Mouse (Mus musculus) kidney, embryonic 16.5 days (tissue): ENCODE results near the gene Tex14. TPM values are rescaled to one million over a fixed set of nuclear protein-coding genes. Genes with fewer than 3 reads are reported as not detected.

Source experiments
- ATAC-seq: fragments of 200-750 bp; cut with Nextera tagmentation; 2 replicates; pipeline ENCODE4 v1.8.0; 2017; ENCODE audit warnings: moderate TSS enrichment; ENCODE audit not compliant: low FRiP score, low TSS enrichment
- H3K27ac ChIP-seq: fragments of 300-500 bp; sonication (generic); 2 replicates; pipeline ENCODE4 v1.5.1; 2014; ENCODE audit warnings: low read length
- H3K27me3 ChIP-seq: fragments of 300-500 bp; sonication (generic); 2 replicates; pipeline ENCODE4 v1.6.1; 2014; ENCODE audit warnings: low read length, control low read depth, mixed read lengths; ENCODE audit not compliant: insufficient read depth
- H3K36me3 ChIP-seq: fragments of 300-500 bp; sonication (generic); 2 replicates; pipeline ENCODE4 v1.6.1; 2014; ENCODE audit warnings: low read length, control low read depth, mixed read lengths; ENCODE audit not compliant: insufficient read depth
- H3K4me1 ChIP-seq: fragments of 300-500 bp; sonication (generic); 2 replicates; pipeline ENCODE4 v1.6.1; 2014; ENCODE audit warnings: low read length, control low read depth, mixed read lengths; ENCODE audit not compliant: insufficient read depth
- H3K4me2 ChIP-seq: fragments of 300-500 bp; sonication (generic); replicated peaks from 2 replicates; pipeline ENCODE4 v1.6.1; 2014; ENCODE audit warnings: low read depth, low read length
- H3K4me3 ChIP-seq: fragments of 300-500 bp; sonication (generic); 2 replicates; pipeline ENCODE4 v1.5.1; 2014; ENCODE audit warnings: mild to moderate bottlenecking, low read length
- H3K9ac ChIP-seq: fragments of 300-500 bp; sonication (generic); replicated peaks from 2 replicates; pipeline ENCODE4 v1.6.1; 2014; ENCODE audit warnings: low read length
- H3K9me3 ChIP-seq: fragments of 300-500 bp; sonication (generic); 2 replicates; pipeline ENCODE4 v1.6.1; 2016; ENCODE audit warnings: low read length, control low read depth
- WGBS: fragments of 180-500 bp; shearing (Covaris S2); extraction: QIAGEN DNeasy Blood & Tissue Kit; methylation state at CpG from one replicate; pipeline ENCODE4 v1.1.7; 2014; 5-methylcytosine and 5-hydroxymethylcytosine counted together
- polyA plus RNA-seq: library from polyadenylated mRNA; unstranded; fragments of >200 nt; fragmentation: Nextera tagmentation; extraction: Ambion mirVana; gene quantifications from 2 replicates; pipeline ENCODE4 v1.2.1, GENCODE M21; 2015

Gene Tex14
- 0.31 and 0.76 TPM in 2 replicates for polyA plus RNA-seq

GRCm38 (mm10) chr11:87404876-87405275 lies at the start of gene Tex14, which contains the start of gene Rad51c:
TSS of gene Tex14 (plus strand) at chr11:87405065.
TSS of gene Rad51c (minus strand) at chr11:87404954.
- no peaks in the 10 kb centered on the region for H3K27me3 ChIP-seq
- H3K27ac ChIP-seq = peak within 1 kb of the TSS; percentile 86
- ATAC-seq = peak; percentile 56
- H3K9ac ChIP-seq = peak within 1 kb of the TSS; percentile 68
- H3K9me3 ChIP-seq = no peaks in the 10 kb centered on the region
- peak within 1 kb of the TSS; percentile 57 for H3K4me3 ChIP-seq
- 70% methylated on average over 27 of the region's 27 CpGs for WGBS
- no peaks in the 10 kb centered on the region for H3K36me3 ChIP-seq
- peak within 1 kb of the TSS; percentile 58 for H3K4me2 ChIP-seq
- H3K4me1 ChIP-seq = 0 out of 2 replicates have a peak, but pooled peaks cover 4% of the 10 kb centered on the region

DNA sequence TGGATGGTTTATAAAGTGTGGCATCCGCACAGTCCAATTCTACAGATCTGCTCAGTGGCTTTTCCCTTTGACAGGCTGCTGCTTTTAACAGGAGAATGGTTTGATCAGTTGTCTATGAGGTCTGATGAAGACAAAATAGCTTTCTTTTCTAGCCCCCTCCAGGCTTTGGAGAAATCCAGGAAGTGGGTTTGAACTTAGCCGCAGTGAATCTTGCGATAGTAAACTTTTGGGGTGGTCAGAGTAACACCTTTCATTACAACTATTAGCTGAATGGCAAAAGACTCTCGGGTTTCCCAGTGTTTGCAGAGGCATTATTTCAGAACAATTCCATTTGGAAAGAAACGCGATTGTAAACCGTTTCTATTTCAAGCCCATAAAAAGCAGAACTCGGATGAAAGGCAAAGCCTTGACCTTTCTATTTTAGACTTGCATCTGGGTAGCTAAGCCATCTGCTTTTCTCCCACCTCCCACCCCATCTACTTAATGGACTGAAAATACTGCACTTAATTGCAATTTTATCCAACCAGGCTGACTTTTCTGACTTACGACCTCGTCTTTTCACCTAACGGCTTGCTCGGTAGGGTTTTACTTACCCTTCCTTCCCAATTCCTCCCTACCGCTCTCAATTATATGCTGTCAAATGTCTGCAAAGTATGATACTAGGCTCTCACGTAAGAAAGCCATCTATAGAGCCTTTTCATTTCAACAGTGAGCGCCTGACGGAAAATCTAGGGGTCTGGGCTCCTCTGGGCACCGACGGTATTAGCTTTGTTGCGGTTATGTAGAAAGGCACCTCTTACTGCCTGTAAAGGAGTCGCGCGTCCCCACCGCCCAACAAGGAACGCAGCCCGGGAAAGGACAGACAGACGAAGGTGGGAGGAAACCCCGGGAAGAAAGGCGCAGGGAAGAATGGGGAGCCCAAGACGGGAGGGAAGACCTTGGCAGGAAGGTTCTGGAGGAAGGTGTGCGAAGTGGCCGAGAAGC lies 47.3 kb upstream of the Tex14 start:
- WGBS = 4% methylated on average over 31 of the region's 31 CpGs
- H3K27me3 ChIP-seq = peaks cover 32% of the 10 kb centered on the region
- H3K36me3 ChIP-seq = no peaks in the 10 kb centered on the region
- peak overlapping the region; percentile 97 for H3K4me2 ChIP-seq
- no peak overlapping the region for H3K27ac ChIP-seq
- peaks cover 14% of the 10 kb centered on the region; the same call in 1 of the 2 replicates for H3K4me1 ChIP-seq
- H3K4me3 ChIP-seq = peak overlapping the region; percentile 74
- H3K9me3 ChIP-seq = no peaks in the 10 kb centered on the region
- peak overlapping the region; percentile 65 for H3K9ac ChIP-seq
- ATAC-seq = peak; percentile 49; the same call in 1 of the 2 replicates

GRCm38 (mm10) chr11:87358331-87359261 lies 46.3 kb upstream of the Tex14 start, which contains the start of gene Ppm1e:
TSS of gene Ppm1e (minus strand) at chr11:87359023.
- peaks cover 14% of the 10 kb centered on the region; the same call in 1 of the 2 replicates for H3K4me1 ChIP-seq
- under 1% methylated on average over 67 of the region's 104 CpGs for WGBS
- H3K9me3 ChIP-seq = no peaks in the 10 kb centered on the region
- peak within 1 kb of the TSS; percentile 74 for H3K4me3 ChIP-seq
- H3K27me3 ChIP-seq = peaks cover 32% of the 10 kb centered on the region
- H3K4me2 ChIP-seq = peak within 1 kb of the TSS; percentile 97
- H3K9ac ChIP-seq = peak within 1 kb of the TSS; percentile 65
- peak; percentile 94 for ATAC-seq
- H3K27ac ChIP-seq = no peak within 1 kb of the TSS
- H3K36me3 ChIP-seq = no peaks in the 10 kb centered on the region

DNA sequence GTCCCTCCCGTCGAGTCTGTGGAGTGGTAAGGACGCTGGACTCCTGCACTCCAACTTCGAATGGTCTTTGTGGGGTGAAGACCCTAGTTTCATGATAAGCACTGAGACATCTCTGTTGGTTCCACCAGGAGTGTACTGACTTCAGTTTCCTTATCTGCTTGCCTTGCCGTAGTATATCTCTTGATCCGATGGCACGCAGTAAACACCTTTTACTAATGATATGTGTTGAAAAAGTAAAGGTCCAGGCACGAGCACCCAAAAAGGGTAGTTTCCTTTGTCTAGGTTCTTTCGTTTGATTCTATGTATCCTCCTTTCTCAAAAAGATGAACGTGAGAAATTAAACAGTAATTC lies 45.6 kb upstream of the Tex14 start:
- no peaks in the 10 kb centered on the region for H3K9me3 ChIP-seq
- peak overlapping the region; percentile 65 for H3K9ac ChIP-seq
- H3K4me3 ChIP-seq = peak overlapping the region; percentile 74
- peak overlapping the region; percentile 97 for H3K4me2 ChIP-seq
- ATAC-seq = no peak
- H3K27me3 ChIP-seq = peaks cover 32% of the 10 kb centered on the region
- 12% methylated on average over 10 of the region's 10 CpGs for WGBS
- H3K4me1 ChIP-seq = peaks cover 14% of the 10 kb centered on the region; the same call in 1 of the 2 replicates
- no peaks in the 10 kb centered on the region for H3K36me3 ChIP-seq
- no peak overlapping the region for H3K27ac ChIP-seq

GRCm38 (mm10) chr11:87365120-87365519 lies 39.7 kb upstream of the Tex14 start:
- WGBS = 92% methylated on average over 5 of the region's 5 CpGs
- Histone ChIP-seq H3K36me3 (no peaks in the 10 kb centered on the region), H3K9ac (no peak overlapping the region), H3K27ac (no peak overlapping the region), H3K9me3 (no peaks in the 10 kb centered on the region), H3K4me3 (no peak overlapping the region), H3K4me2 (no peak overlapping the region), H3K4me1 (no peaks in the 10 kb centered on the region), H3K27me3 (peaks cover 6% of the 10 kb centered on the region; the same call in 1 of the 2 replicates)
- no peak for ATAC-seq

GRCm38 (mm10) chr11:87367061-87367460 lies 37.8 kb upstream of the Tex14 start:
- Histone ChIP-seq H3K4me1 (no peaks in the 10 kb centered on the region), H3K9me3 (no peaks in the 10 kb centered on the region), H3K4me2 (no peak overlapping the region), H3K27ac (no peak overlapping the region), H3K4me3 (no peak overlapping the region), H3K9ac (no peak overlapping the region), H3K27me3 (no peaks in the 10 kb centered on the region), H3K36me3 (no peaks in the 10 kb centered on the region)
- WGBS = 84% methylated on average over 7 of the region's 7 CpGs
- ATAC-seq = no peak

DNA sequence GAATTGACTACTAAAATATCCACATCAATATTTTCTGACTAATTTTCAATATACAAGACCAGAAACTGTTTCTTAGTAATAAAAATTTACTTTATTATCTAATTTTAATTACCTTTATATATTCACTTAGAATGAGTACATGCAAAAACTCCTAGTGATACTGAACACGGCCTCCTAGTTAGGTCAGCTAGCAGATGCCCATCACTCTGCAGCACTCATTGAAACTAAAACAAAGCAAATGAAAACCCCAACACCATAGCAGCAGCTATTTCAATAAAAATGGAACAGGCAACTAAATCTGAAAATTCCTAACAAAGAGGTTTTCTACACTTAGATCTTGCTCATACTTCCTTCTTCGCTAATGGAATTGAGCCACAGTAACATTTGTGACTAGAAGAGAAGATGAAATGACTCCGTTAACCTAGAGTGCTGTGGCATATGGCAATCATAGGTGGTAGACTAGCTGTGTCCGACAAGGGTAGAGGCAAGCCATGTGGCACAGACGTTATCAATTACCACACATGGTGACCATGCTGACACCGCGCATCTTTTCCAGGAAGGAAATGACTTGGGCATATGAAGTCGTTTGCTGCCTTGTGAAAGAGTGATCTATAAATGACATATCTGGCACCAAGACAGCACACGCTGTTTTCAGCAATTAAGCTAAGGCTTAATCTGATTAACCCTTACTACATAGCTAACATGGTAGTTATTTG lies 36.8 kb upstream of the Tex14 start:
- Histone ChIP-seq H3K4me3 (no peak overlapping the region), H3K9me3 (no peaks in the 10 kb centered on the region), H3K27ac (no peak overlapping the region), H3K4me2 (no peak overlapping the region), H3K36me3 (no peaks in the 10 kb centered on the region), H3K9ac (no peak overlapping the region), H3K4me1 (no peaks in the 10 kb centered on the region), H3K27me3 (no peaks in the 10 kb centered on the region)
- ATAC-seq = no peak
- WGBS = 82% methylated on average over 9 of the region's 9 CpGs

DNA sequence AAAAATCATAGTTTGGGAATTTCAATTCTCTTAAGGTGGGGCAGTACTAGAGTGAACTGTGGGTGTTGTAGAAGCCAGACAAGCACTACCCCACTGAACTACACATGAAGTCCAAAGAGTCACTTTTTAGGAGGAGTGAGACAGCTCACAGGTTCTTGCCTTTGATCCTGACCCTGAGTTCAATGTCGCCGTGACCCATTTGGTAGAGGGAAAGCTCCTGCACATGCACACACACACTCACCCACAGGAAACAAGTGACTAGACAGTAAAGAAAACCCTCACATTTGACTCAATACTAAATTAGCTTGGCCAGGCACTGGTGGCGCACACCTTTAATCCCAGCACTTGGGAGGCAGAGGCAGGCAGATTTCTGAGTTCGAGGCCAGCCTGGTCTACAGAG lies 20.3 kb upstream of the Tex14 start:
- no peak overlapping the region for H3K9ac ChIP-seq
- H3K4me1 ChIP-seq = no peaks in the 10 kb centered on the region
- H3K4me2 ChIP-seq = no peak overlapping the region
- no peaks in the 10 kb centered on the region for H3K36me3 ChIP-seq
- H3K4me3 ChIP-seq = no peak overlapping the region
- 97% methylated on average over 4 of the region's 4 CpGs for WGBS
- no peak for ATAC-seq
- no peaks in the 10 kb centered on the region for H3K9me3 ChIP-seq
- H3K27me3 ChIP-seq = no peaks in the 10 kb centered on the region
- no peak overlapping the region for H3K27ac ChIP-seq

DNA sequence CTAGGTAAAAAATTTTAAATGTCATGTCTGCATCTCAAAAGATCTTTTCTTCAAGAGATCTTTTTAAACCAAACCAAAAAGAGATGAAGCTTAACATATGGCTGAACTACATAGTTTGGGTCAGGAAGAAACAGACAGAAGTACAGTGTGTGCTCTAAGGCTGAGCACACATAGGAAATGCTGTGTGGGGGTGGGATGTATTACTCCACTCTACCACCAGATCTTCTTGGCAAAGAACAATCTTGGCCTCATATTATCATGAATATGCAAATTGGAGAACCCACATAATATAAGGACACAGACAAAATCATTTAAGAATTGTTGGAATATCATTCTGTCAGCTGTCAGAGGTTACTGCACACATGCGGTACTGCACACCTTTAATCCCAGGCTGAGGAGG lies 19.2 kb upstream of the Tex14 start:
- no peaks in the 10 kb centered on the region for H3K27me3 ChIP-seq
- no peak overlapping the region for H3K4me3 ChIP-seq
- no peak overlapping the region for H3K9ac ChIP-seq
- ATAC-seq = no peak
- no peaks in the 10 kb centered on the region for H3K9me3 ChIP-seq
- H3K36me3 ChIP-seq = no peaks in the 10 kb centered on the region
- H3K27ac ChIP-seq = no peak overlapping the region
- no peak overlapping the region for H3K4me2 ChIP-seq
- no peaks in the 10 kb centered on the region for H3K4me1 ChIP-seq
- WGBS = 91% methylated on average over 1 of the region's 1 CpGs
